27 mouse cellular contexts compared by ENCODE assay signal in the genomic region with DNA sequence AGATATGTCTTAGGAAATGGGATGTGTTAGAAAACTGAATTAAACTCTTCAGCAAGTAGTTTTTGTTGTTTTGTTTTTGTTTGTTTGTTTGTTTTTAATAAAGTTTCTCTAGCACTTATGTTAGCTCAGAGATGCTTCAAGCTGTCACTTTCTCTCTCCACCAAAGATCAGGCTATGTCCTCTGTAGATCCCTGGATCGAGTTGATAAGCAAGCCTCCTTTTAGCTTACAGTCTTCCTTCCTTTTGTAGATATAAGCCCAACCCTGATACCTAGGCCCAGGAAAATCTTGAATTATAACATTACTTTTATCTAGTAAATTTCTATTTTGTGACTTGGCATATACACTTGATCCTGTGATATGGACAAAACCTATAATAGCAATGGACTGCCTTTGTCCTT.
"Had no signal": no experiment of that assay in that cellular context is flagged by ENCODE, and none has a peak within 500 bp of the region (broad histone marks: within the 10 kb centered on the region; RNA-seq: fewer than 3 reads in every experiment).

No protein-coding gene starts in this region.

- H3K4me1 ChIP-seq: forebrain, embryonic 13.5 days; forebrain, embryonic 15.5 days had no signal

- DNase-seq: cerebellum, adult 2 months; cerebellum, adult 8-10 months; cerebellum, adult 9-10 months; cerebellum, adult 9-11 months; cerebellum, postnatal 10 days; cerebellum, postnatal 14 days; cerebellum, postnatal 25 days; cerebellum, postnatal 36 days; embryo, embryonic 11 days; forebrain, postnatal 0 days; gastrocnemius, adult 2 months; gastrocnemius, postnatal 10 days; gastrocnemius, postnatal 14 days; gastrocnemius, postnatal 25 days; gastrocnemius, postnatal 36 days; heart, adult 18-20 months had no signal

- H3K27ac ChIP-seq: embryonic facial prominence, embryonic 10.5 days; embryonic facial prominence, embryonic 12.5 days; embryonic facial prominence, embryonic 13.5 days; embryonic facial prominence, embryonic 15.5 days; forebrain, embryonic 10.5 days; forebrain, embryonic 12.5 days; forebrain, embryonic 13.5 days; forebrain, embryonic 15.5 days; gastrocnemius, adult 2 months had no signal

- H3K27me3 ChIP-seq: embryonic facial prominence, embryonic 12.5 days; embryonic facial prominence, embryonic 13.5 days; embryonic facial prominence, embryonic 15.5 days; forebrain, embryonic 12.5 days; forebrain, embryonic 13.5 days; forebrain, embryonic 15.5 days had no signal

- H3K4me3 ChIP-seq: embryonic facial prominence, embryonic 10.5 days; embryonic facial prominence, embryonic 12.5 days; embryonic facial prominence, embryonic 13.5 days; embryonic facial prominence, embryonic 15.5 days; erythroblast, embryonic 14.5 days; forebrain, embryonic 10.5 days; forebrain, embryonic 12.5 days; forebrain, embryonic 13.5 days; forebrain, embryonic 15.5 days; gastrocnemius, adult 2 months had no signal

- H3K36me3 ChIP-seq: embryonic facial prominence, embryonic 10.5 days; embryonic facial prominence, embryonic 12.5 days; embryonic facial prominence, embryonic 13.5 days; embryonic facial prominence, embryonic 15.5 days; forebrain, embryonic 10.5 days; forebrain, embryonic 12.5 days; forebrain, embryonic 15.5 days had no signal

- H3K9me3 ChIP-seq: embryonic facial prominence, embryonic 10.5 days; embryonic facial prominence, embryonic 12.5 days; embryonic facial prominence, embryonic 13.5 days; embryonic facial prominence, embryonic 15.5 days; forebrain, embryonic 10.5 days; forebrain, embryonic 12.5 days; forebrain, embryonic 13.5 days; forebrain, embryonic 15.5 days had no signal

- ATAC-seq: forebrain, embryonic 13.5 days; forebrain, embryonic 14.5 days; forebrain, embryonic 15.5 days; forebrain, embryonic 16.5 days; forebrain, postnatal 0 days had no signal

- H3K9ac ChIP-seq: embryonic facial prominence, embryonic 12.5 days; embryonic facial prominence, embryonic 13.5 days; embryonic facial prominence, embryonic 15.5 days; forebrain, embryonic 12.5 days; forebrain, embryonic 13.5 days; forebrain, embryonic 15.5 days; forebrain, postnatal 0 days had no signal

- H3K4me2 ChIP-seq: embryonic facial prominence, embryonic 12.5 days; embryonic facial prominence, embryonic 13.5 days; embryonic facial prominence, embryonic 15.5 days; forebrain, embryonic 12.5 days; forebrain, embryonic 13.5 days; forebrain, embryonic 15.5 days had no signal
